Mouse (Mus musculus) telencephalon, adult 2 months (tissue): ENCODE data around the gene Tipin.
A peak's percentile ranks its signal among the peaks of the same experiment; 100 is the strongest.
"Not testable (repeated sequence)": the region's sequence is repeated elsewhere in the genome, so short reads cannot be mapped to it uniquely, and the experiment has no call there.

Experiments
- DNase-seq: peaks from one replicate; pipeline ENCODE4 v3.0.0-alpha.2; 2011; ENCODE audit warnings: low read depth, low spot score

Tipin gene

DNA sequence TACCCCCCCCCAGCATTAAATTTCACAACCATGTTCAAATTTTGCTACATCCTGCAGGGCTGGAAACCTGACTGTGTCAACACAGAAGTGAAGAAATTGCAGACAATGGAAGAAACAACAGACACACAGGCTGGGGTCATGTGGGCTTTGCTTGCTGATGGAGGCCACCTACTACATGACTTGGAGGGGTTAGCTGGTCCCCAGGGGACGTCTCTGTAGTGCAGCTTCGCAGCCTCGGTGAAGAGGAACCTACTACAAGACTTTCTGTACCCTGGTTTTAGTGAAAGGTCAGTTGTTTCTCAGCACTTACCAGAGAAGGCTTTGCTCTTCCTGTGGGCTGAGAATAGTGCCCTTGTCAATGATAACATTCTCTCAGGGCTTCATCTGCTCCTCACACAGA lies 10.1 kb upstream of the Tipin start:
- no peak for DNase-seq

DNA sequence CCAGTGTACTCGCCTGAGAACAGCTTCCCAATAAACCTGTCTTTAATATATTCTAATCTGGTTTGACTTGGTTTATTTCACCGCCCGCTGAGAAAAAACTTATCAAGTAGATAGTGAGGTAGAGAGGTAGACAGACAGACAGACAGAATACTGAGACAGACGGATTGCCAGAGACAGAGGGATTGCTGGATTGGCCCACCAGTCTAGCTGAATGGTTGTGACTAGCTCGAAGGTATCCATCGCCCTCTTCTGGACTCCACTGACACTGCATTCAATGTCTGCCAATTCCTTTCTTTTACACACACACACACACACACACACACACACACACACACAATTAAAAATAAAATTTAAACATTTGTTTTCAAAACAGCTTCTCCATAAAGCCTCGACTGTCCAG lies 8.8 kb upstream of the Tipin start:
- no peak for DNase-seq

DNA sequence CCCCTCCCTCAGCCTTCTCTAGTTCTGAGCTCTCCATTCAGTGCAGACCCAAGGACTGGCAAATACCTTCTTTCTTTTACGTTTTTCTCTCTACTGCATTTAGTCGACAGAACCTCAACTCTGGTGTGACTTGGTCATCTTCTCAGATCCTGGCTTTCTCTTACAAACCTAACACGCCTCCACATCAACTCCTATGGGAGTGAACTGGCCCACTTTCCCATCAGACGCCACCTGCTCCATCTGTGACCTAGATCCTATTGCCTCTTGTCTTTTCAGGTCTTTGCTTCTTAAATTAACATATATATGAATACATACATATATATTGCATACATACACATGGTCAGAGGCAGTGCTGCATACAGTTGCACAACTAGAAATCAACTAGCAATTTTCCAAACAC lies 7.6 kb upstream of the Tipin start:
- DNase-seq = no peak

DNA sequence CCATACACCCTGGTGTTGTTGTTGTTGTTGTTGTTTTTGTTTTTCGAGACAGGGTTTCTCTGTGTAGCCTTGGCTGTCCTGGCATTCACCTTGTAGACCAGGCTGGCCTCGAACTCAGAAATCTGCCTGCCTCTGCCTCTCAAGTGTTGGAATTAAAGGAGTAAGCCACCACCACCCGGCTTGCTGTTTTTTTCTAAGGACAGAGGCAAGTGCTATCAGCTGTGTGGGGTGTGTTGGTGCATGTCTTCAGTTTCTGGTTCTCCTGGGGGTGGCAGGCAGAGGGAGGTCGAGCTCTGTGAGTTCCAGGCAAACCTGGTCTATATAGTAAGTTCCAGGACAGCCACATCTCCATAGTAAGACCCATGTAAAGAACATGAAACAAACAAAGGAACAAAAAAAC lies 7.1 kb upstream of the Tipin start:
- DNase-seq = no peak

DNA sequence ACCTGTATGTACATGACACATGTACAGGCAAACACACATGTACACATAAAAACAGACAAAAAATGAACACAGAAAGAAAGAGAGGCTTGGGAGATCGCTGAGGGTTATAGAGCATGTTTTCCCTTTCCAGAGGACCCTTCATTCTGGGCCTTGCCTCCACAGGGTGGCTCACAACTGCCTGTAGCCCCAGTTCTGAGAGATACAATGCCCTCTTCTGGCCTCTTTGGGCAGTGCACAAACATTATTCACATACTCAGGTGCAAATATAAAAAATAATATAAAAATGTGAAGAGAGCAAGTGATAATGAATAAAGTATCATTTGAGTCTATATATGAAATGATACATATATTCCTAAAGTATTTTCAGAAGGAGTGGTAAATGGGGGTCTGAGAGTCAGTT lies 6.5 kb upstream of the Tipin start:
- DNase-seq = no peak

DNA sequence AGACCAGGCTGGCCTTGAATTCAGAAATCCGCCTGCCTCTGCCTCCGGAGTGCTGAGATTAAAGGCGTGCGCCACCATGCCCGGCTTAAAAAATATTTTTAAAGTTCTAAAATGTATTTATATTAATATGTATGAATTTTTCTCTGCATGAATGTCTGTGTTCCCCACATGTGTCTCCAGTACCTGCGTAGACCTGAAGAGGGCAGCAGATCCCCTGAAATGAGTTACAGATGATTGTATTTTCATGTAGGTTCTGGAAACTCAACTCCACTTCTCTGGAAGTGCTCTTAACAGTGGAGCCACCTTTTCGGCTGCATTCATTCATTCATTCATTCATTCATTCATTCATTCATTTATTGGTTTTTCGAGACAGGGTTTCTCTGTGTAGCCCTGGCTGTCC lies 3.7 kb upstream of the Tipin start:
- DNase-seq = no peak

DNA sequence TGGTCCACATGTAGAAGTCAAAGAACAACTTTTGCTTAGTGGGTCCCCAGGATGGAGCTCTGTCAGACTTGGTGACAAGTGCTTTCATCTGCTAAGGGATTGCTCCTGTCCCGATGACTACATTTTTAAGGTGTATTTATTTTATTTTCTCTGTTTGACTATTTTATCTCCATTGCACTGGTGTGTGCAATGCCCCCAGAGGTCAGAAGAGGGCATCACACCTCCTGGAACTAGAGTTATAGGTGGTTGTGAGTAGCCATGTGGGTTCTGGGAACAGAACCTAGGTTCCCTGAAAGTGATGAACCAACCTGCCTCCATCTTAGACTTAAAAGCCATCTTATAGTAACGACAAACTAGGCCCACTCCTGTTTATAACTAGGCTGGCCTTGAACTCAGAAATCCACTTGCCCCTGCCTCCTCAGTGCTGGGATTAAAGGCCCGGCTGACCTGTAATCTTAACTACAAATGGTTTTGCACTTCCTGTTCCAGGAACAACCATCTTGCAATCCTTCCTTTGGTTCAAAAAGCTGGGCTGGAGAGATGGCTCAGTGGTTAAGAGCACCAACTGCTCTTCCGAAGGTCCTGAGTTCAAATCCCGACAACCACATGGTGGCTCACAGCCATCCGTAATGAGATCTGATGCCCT lies 2.6 kb upstream of the Tipin start:
- DNase-seq = no peak

DNA sequence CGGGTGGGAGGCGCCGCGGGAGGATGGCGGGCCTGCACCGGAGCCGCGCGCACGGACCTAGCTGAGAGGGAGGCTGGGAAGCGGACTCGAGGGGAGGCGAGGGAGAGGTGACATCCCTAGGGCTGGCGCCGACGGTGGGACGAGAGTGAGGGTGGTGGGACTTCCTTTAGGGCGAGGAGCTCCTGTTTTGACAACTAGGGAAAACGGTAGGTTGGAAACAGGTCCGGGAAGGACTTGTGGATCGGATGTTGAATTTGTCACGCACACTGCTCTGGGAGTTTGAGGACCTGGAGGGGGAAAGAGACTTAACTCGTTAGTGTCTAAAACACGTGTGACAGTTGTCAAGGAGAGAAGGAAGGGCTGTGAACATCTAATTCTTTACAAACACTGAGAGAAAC lies 399 bp downstream of the Tipin start:
- DNase-seq = peak; percentile 1

DNA sequence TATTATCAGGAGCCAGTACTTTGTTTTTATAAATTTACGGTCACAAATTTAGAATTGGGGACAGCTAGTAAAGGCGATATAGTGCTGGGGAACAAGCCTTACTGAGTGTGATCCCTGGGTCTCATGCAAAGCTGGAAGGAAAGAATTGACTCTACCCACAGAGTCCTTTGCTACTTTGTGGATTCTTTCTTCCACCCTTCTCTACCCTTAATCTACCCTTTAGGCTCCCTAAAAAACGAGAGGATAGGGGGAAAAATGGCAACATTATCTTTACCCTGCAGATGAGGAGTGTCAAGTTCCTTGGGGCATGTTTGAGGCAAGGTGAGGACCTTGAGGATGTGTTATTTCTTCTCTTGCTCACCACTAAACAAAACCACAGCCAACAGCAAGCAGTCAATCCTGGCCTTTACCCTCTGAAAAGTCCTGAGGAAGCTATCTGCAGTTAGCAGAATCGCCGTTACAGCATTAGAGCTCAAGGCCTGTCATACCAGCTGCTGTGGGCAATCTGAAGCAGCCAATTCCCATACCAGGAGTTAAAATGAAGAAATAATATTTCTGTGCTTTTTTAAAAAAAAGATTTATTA lies 1.1 kb downstream of the Tipin start:
- no peak for DNase-seq

DNA sequence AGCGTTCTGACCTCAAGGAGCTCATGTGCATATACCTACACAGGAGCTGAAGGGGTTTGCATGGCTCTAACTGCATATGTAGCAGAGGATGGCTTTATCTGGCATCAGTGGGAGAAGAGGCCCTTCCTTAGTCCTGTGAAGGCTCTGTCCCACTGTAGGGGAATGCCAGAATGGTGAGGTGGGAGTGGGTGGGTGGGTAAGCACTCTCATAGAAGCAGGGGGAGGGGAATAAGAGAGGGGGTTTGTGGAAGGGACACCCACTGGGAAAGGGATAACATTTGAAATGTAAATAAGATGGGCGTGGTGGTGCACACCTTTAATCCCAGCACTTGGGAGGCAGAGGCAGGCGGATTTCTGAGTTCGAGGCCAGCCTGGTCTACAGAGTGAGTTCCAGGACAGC lies 21.7 kb downstream of the Tipin start:
- not testable (repeated sequence) for DNase-seq

DNA sequence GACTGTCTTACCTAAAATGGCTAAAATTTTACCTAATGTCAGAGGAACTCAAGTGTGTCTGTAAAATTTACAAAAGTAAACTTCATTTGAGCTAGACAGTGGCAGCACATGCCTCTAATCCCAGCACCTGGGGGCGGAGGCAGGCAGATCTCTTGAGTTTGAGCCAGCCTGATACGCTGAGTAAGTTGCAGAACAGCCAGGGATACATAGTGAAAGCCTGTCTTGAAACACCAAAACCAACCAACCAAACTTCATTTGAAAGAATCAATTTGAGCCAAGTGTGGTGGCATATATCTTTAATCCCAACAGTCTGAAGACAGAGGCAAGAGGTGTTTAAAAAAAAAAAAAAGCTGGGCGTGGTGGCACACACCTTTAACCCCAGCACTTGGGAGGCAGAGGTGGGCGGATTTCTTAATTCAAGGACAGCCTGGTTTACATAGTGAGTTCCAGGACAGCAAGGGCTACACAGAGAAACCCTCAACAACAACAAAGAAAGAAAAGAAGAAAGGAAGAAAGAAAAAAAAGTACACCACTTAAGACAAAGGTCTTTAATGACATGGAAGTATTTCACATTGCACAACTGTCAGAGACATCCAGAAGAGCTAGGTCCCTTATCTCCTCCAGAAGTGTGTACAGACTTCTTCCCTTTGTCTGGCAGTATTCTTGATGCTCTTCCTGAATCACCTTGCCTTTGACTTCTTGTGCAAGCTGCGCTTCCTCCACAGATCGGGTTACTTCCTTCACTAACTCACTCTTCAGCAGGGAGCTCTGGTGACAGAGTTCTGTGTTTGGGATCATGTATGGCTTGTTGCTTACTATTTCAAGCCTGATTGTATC lies 25.3 kb downstream of the Tipin start:
- DNase-seq = no peak

DNA sequence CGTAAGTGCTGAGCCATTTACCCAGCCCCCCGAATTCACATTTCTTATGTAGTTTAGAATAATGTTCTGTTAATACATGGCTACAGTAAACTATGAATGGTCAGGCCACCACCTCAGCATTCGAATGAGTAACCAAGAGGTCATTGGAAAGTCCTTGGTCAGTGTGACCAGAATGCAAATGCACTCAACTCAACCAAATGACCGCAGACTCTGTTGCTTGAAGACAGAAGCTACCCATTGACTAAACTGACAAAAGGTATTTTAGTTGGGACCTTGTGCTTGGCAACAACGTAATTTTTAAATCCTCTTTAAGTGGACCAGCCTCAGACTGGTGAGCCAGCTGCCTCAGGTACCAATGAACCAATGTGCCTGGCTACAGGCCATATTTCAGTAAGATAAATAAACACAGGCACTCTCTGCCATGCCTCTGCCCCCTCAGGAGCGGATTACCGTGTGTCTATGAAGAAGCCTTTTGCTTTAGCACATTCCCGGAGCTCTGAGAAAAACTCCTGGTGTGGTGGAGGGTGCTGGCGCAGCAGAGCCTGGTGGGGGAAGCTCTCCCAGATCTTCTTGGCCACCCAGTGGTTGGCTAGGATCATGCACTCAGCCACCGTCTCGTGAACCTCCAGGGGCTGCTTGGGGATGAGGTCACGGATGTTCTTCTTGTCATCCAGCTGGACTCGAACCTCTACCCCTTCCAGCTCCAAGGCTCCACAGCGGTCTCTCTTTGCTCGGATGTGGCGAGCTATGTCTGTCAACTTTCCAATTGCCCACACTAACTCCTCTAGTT lies 29.8 kb downstream of the Tipin start:
- no peak for DNase-seq

DNA sequence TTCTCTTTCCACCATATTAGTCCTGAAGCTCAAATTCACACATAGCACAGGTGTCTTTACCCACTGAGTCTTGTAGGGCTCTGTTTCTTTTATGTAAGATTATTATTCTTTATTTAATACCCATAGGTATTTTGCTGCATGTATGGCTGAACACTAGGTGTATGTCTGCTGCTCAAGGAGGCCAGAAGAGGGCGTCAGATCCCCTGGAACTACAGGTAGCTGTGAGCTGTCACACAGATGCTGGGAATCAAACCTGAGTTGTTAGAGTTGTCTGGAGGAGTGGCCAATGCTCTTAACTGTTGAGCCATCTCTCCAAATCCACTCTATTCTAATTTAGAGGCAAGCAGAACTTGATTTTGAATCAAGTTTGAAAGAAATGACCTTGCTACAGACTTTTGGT lies 30.7 kb downstream of the Tipin start:
- no peak for DNase-seq

DNA sequence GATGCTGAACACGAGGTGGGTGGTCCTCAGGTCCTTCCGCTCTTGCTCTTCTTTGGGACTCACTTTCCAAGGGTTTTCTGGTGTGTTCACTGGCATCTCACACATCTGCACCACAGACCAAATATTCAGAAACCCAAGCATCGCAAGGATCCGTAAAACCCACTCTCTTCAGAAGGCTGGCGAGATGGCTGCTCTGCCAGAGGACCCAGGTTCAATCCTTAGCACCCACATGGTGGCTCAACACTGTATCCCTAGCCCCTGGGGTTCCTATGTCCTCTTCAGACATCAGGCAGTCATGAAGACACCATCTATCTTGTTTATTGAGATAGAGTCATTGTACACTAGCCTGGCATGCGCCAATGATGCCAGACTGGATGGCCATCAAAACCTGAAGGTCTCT lies 33.3 kb downstream of the Tipin start:
- no peak for DNase-seq

DNA sequence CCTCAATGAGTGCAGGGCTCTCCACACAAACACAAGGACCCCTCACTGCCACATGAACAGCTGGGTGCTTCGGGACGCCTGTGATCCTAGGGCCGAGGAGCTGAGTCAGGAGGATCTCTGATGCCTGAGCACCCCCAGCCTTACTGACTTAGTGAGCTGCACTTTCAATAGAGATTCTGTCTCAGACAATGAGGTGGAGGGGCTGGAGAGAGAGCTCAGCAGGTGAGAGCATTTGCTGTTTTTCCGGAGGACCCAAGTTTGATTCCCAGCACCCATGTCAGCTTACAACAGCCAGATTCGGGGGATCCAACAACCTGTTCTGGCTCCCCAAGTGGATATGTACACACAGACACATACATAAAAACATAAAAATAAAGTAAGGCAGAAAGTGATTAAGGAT lies 35.6 kb downstream of the Tipin start:
- DNase-seq = no peak

DNA sequence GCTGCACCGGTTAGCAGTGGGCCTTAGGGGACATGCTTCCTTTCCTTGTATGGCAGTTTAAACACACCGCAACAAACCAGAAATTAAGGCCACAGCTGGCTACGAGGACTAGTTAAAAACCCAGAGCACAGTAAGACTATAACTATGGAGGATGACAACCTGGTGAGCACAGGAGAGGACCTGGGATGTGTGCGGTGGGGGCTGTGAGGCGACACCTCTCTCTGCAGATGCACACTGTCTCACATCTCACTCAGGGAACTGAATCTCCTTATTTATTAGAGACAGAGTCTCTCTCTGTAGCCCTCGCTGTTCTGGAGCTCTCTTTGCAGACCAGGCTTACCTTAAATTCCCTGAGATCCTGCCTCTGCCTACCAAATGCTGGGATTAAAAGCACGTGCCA lies 42.6 kb downstream of the Tipin start:
- no peak for DNase-seq

DNA sequence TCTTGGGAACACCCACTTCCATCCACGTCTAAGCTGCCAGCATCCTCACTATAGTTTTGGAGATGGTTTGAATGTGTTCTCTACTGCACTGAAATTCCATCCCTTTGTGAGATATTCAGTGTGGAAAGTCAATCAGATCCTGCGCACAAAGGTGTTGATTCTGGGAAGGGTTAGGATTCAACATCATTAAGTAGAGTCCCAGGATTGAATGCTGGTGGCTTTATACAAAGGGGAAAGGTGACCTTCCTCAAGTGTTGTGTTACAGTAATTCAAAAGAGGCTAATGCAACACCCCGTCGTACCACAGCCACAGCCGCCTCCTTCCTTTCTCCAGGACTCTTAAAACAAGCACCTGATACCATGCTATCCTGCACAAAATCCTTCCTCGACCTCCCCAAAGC lies 54.4 kb downstream of the Tipin start:
- no peak for DNase-seq

DNA sequence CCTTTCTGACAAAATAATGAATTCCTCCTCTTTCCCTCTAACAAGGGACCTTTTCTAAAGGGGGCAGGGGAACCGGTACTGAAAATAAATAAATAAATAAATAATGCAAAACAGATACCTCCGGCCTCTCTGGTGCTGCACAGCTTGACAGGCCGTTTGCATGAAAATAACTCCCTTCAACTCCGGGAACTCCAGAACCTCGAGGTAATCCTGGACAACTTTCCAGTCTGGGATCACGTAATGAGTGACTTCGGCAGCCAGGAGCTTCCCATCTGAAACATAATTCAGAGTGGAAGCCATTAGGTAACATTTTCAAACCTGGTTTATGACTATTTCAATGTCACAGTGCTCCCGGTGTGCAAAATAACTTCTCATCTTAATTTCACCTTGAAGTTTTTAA lies 58.0 kb downstream of the Tipin start:
- DNase-seq = no peak

DNA sequence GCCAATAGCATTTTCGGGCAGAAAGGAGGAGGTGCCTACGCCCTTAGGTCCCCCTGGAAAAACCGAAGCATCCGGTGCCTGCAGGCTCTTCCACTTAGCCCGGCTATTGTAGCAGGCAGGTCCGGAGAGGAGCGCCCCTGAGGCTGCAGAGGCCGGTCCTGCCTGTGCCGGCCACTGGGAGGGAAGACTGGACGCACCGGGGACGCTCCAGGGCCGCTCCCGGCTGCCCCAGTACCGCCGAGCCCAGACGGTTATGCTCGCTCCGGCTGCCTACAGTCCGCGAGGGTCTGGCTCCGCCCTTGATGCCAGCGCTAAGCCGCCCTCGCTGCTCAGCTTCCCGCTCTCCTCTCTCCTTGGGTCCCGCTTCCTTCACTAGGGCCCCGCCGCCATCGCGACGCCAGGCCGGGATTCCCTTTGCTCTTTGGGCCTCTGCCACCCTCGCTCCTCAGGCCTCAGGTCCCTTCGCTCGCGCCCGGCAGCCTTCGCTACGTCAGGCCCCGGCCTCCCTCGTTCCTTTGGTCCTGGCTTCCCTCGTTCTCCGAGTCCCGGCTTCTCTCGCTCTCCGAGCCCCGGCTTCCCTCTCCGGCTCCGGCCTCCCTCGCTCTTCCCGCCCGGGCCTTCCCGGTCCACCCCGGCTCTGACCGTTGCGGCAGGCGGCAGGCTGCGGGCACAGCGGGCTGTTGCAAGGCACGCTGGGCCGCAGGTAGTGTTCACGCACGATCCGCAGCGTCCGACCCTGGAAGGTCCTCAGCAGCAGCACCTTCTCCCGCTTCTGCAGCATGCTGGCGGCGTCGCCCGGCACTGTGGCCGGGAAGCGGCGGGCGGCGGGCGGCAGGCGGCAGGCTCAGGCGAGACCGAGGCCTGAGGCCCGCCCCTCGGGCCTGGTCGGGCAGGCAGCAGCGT lies 59.2 kb downstream of the Tipin start:
- DNase-seq = peak; percentile 57

DNA sequence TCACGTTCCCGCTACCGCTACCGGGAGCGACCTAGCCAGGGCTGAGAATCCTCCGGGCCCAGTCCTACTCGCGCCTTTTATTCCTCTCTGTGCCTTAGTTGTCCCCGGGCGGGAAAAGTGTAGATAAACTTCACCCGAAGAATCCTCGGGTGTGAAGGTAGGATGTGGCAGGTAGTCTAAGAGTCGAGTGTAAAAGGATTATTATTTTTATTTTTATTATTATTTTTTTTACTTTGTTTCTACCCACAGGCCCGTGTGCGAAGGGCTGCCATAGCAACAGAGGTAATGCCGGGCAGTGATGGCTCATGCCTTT lies 59.8 kb downstream of the Tipin start, which contains the start of gene Dis3l:
TSS of gene Dis3l (minus strand) at position 35 of the 313 bp plus-strand sequence.
- no peak for DNase-seq

DNA sequence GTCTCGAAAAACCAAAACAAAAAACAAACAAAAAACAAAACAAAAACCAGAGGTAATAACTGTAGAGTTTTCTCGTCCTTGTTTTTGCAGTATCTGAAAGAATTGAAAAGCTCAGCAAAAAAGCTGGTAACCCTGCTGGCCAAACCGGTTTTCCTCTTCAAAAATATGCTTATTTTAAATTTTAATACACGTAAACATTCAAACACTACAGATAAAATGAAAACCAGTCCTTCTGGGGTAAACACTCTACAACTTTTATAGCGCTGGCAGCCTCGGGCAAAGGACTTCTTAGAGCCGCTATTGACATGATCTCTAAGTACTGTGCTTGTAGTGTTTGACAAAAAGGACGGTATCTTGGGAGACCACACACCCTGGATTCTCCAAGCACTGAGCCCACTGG lies 60.3 kb downstream of the Tipin start:
- no peak for DNase-seq
